Mouse (Mus musculus) hindbrain, postnatal 0 days (tissue): ENCODE data around the gene Plekhm2. TPM values are rescaled to one million over a fixed set of nuclear protein-coding genes. Genes with fewer than 3 reads are reported as not detected.

Source experiments
- ATAC-seq: fragments of 200-750 bp; cut with Nextera tagmentation; 2 replicates; pipeline ENCODE4 v1.8.0; 2017; ENCODE audit warnings: mild to moderate bottlenecking, moderate TSS enrichment, moderate library complexity
- DNase-seq: peaks from one replicate; pipeline ENCODE4 v3.0.0-alpha.2; 2015; ENCODE audit warnings: low spot score
- H3K27ac ChIP-seq: fragments of 300-500 bp; sonication (generic); 2 replicates; pipeline ENCODE4 v1.5.1; 2014; ENCODE audit warnings: mild to moderate bottlenecking
- H3K27me3 ChIP-seq: fragments of 300-500 bp; sonication (generic); 2 replicates; pipeline ENCODE4 v1.6.1; 2014; ENCODE audit warnings: low read length, mixed read lengths; ENCODE audit not compliant: insufficient read depth
- H3K36me3 ChIP-seq: fragments of 300-500 bp; sonication (generic); 2 replicates; pipeline ENCODE4 v1.6.1; 2014; ENCODE audit warnings: low read length, mixed read lengths; ENCODE audit not compliant: insufficient read depth
- H3K4me1 ChIP-seq: fragments of 300-500 bp; sonication (generic); 2 replicates; pipeline ENCODE4 v1.6.1; 2014; ENCODE audit warnings: antibody characterized with exemption, low read length, mixed read lengths; ENCODE audit not compliant: insufficient read depth
- H3K4me2 ChIP-seq: fragments of 300-500 bp; sonication (generic); 2 replicates; pipeline ENCODE4 v1.6.1; 2014; ENCODE audit warnings: low read depth, mild to moderate bottlenecking, low read length, moderate library complexity, mixed read lengths
- H3K4me3 ChIP-seq: fragments of 300-500 bp; sonication (generic); 2 replicates; pipeline ENCODE4 v1.5.1; 2014; ENCODE audit warnings: low read length
- H3K9ac ChIP-seq: fragments of 300-500 bp; sonication (generic); replicated peaks from 2 replicates; pipeline ENCODE4 v1.6.1; 2014; ENCODE audit warnings: mild to moderate bottlenecking, low read length, moderate library complexity, mixed read lengths
- H3K9me3 ChIP-seq: fragments of 300-500 bp; sonication (generic); 2 replicates; pipeline ENCODE4 v1.6.1; 2016; ENCODE audit warnings: low read length, mixed read lengths
- CTCF ChIP-seq: IDR thresholded peaks from 2 replicates; pipeline ENCODE4 v1.5.1; 2016; ENCODE audit warnings: antibody characterized with exemption, control low read depth, low read depth
- WGBS: fragments of 180-500 bp; shearing (Covaris S2); extraction: QIAGEN DNeasy Blood & Tissue Kit; methylation state at CpG from one replicate; pipeline ENCODE4 v1.1.7; 2014; 5-methylcytosine and 5-hydroxymethylcytosine counted together
- polyA plus RNA-seq: library from polyadenylated mRNA; unstranded; fragments of >200 nt; fragmentation: Nextera tagmentation; extraction: Ambion mirVana; gene quantifications from 2 replicates; pipeline ENCODE4 v1.2.1, GENCODE M21; 2015
- total RNA-seq: library from RNA; depleted of rRNA; stranded (reverse); fragments of >200 nt; gene quantifications from 2 replicates; pipeline ENCODE4 v1.2.3, GENCODE M21; 2014

The Plekhm2 gene
- total and polyA plus RNA-seq, 2 experiments from 2014 or later: 6.1 to 47.6 TPM

GRCm38 (mm10) chr4:141655908-141656608 lies 8.6 kb downstream of the Plekhm2 start:
- peak overlapping the region; percentile 54; the same call in 1 of the 2 replicates for H3K27ac ChIP-seq
- no peak overlapping the region for H3K9ac ChIP-seq
- no peak for TF ChIP-seq CTCF
- no peaks in the 10 kb centered on the region for H3K27me3 ChIP-seq
- peak; percentile 20 for DNase-seq
- H3K4me1 ChIP-seq: peaks cover 5% of the 10 kb centered on the region; the same call in 1 of the 2 replicates
- H3K4me2 ChIP-seq: no peak overlapping the region
- peaks cover 3% of the 10 kb centered on the region; the same call in 1 of the 2 replicates for H3K36me3 ChIP-seq
- 82% methylated on average over 12 of the region's 12 CpGs for WGBS
- H3K4me3 ChIP-seq: no peak overlapping the region
- no peaks in the 10 kb centered on the region for H3K9me3 ChIP-seq
- no peak for ATAC-seq

GRCm38 (mm10) chr4:141654509-141654908 lies 10.2 kb downstream of the Plekhm2 start:
- Histone ChIP-seq H3K36me3 (no peaks in the 10 kb centered on the region), H3K4me3 (no peak overlapping the region), H3K4me2 (no peak overlapping the region), H3K9me3 (no peaks in the 10 kb centered on the region), H3K9ac (no peak overlapping the region), H3K27ac (peak overlapping the region; percentile 70; the same call in 1 of the 2 replicates), H3K4me1 (peaks cover 5% of the 10 kb centered on the region; the same call in 1 of the 2 replicates), H3K27me3 (no peaks in the 10 kb centered on the region)
- DNase-seq (no peak), ATAC-seq (no peak)
- WGBS: 83% methylated on average over 6 of the region's 6 CpGs
- TF ChIP-seq CTCF: no peak

- ATAC-seq (peak; percentile 73), DNase-seq (peak; percentile 31)
These were observed 10.9 kb downstream of the Plekhm2 start for GRCm38 (mm10) chr4:141653813-141654212.

GRCm38 (mm10) chr4:141653044-141653443 lies 11.7 kb downstream of the Plekhm2 start:
- Histone ChIP-seq H3K27me3 (no peaks in the 10 kb centered on the region), H3K27ac (no peak overlapping the region), H3K36me3 (no peaks in the 10 kb centered on the region), H3K4me3 (no peak overlapping the region), H3K9me3 (no peaks in the 10 kb centered on the region), H3K9ac (no peak overlapping the region), H3K4me2 (no peak overlapping the region), H3K4me1 (peaks cover 8% of the 10 kb centered on the region)
- DNase-seq (no peak), ATAC-seq (no peak)
- 83% methylated on average over 8 of the region's 8 CpGs for WGBS
- TF ChIP-seq CTCF: no peak

More at GRCm38 (mm10) chr4:141653813-141654212, 10.9 kb downstream of the Plekhm2 start:
- no peaks in the 10 kb centered on the region for H3K9me3 ChIP-seq
- H3K36me3 ChIP-seq: no peaks in the 10 kb centered on the region
- no peak for TF ChIP-seq CTCF
- no peaks in the 10 kb centered on the region for H3K27me3 ChIP-seq
- peaks cover 5% of the 10 kb centered on the region for H3K4me1 ChIP-seq
- no peak overlapping the region for H3K9ac ChIP-seq
- H3K27ac ChIP-seq: peak overlapping the region; percentile 70; the same call in 1 of the 2 replicates
- 67% methylated on average over 13 of the region's 13 CpGs for WGBS
- H3K4me2 ChIP-seq: no peak overlapping the region
- H3K4me3 ChIP-seq: no peak overlapping the region

GRCm38 (mm10) chr4:141651944-141652343 lies 12.8 kb downstream of the Plekhm2 start:
- H3K27ac ChIP-seq: no peak overlapping the region; the same call in 1 of the 2 replicates

GRCm38 (mm10) chr4:141651286-141651685 lies 13.4 kb downstream of the Plekhm2 start:
- no peaks in the 10 kb centered on the region for H3K36me3 ChIP-seq
- TF ChIP-seq CTCF: no peak
- peaks cover 8% of the 10 kb centered on the region for H3K4me1 ChIP-seq
- DNase-seq (no peak), ATAC-seq (no peak)
- H3K9ac ChIP-seq: no peak overlapping the region
- no peaks in the 10 kb centered on the region for H3K9me3 ChIP-seq
- H3K27ac ChIP-seq: no peak overlapping the region
- no peaks in the 10 kb centered on the region for H3K27me3 ChIP-seq
- no peak overlapping the region for H3K4me2 ChIP-seq
- H3K4me3 ChIP-seq: no peak overlapping the region
- WGBS: 71% methylated on average over 6 of the region's 6 CpGs

More at GRCm38 (mm10) chr4:141651944-141652343, 12.8 kb downstream of the Plekhm2 start:
- H3K4me3 ChIP-seq: no peak overlapping the region
- peaks cover 8% of the 10 kb centered on the region for H3K4me1 ChIP-seq
- WGBS: 65% methylated on average over 10 of the region's 10 CpGs
- H3K27me3 ChIP-seq: no peaks in the 10 kb centered on the region
- ATAC-seq (no peak), DNase-seq (no peak)
- H3K9me3 ChIP-seq: no peaks in the 10 kb centered on the region
- no peak overlapping the region for H3K4me2 ChIP-seq
- no peak for TF ChIP-seq CTCF
- no peak overlapping the region for H3K9ac ChIP-seq
- no peaks in the 10 kb centered on the region for H3K36me3 ChIP-seq

GRCm38 (mm10) chr4:141649244-141649643 lies 15.5 kb downstream of the Plekhm2 start:
- Histone ChIP-seq H3K36me3 (no peaks in the 10 kb centered on the region), H3K4me1 (peaks cover 6% of the 10 kb centered on the region), H3K9me3 (no peaks in the 10 kb centered on the region), H3K4me2 (no peak overlapping the region), H3K27ac (peak overlapping the region; percentile 65), H3K9ac (0 out of 2 replicates have a peak overlapping the region, but pooled peaks have one; percentile 9), H3K27me3 (no peaks in the 10 kb centered on the region), H3K4me3 (no peak overlapping the region)
- no peak for ATAC-seq
- 67% methylated on average over 6 of the region's 6 CpGs for WGBS
- peak; percentile 73 for DNase-seq
- no peak for TF ChIP-seq CTCF
